In the genomic region with DNA sequence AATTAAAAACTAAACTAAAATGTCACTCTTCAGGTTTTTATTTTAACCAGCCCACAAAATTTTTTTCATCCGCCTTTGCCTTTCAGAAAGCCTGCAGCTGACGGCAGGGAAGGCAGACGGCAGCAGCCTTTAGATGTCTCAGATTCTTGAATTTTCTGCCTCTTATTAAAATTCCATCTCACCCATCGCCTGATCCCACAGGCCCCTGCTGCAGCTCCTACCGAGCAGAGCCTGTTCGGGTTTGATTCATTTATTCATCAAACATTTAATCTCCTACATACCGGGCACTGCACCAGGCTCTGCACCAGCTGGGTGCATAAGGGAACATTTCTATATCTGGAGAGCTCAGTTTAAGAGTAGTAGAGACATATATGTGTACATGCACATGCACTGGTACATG, we compare ENCODE assay signal across 16 mouse cellular contexts.
DNase-seq lines count a peak whose midpoint lies in the region; TF ChIP-seq lines count a peak whose summit lies in the region.
"Had no signal": no experiment of that assay in that cellular context is flagged by ENCODE, and none has a peak within 500 bp of the region (broad histone marks: within the 10 kb centered on the region; RNA-seq: fewer than 3 reads in every experiment).

No protein-coding gene starts in this region.

- H3K4me3 ChIP-seq in layer of hippocampus, adult 2 months, result no peak overlapping the region
- H3K4me3 ChIP-seq in cortical plate, adult 2 months (ENCODE audit: insufficient read depth, low read length), result no peak overlapping the region
- H3K4me3 ChIP-seq: heart, embryonic 13.5 days; midbrain, embryonic 12.5 days had no signal

- peak in 1 of 2 experiments; percentile 36 for DNase-seq in layer of hippocampus, adult 2 months (ENCODE audit: low spot score in 2 of 2)
- no peak for DNase-seq in layer of hippocampus, adult 9-10 months (ENCODE audit: low spot score)
- DNase-seq in brain, adult 2 months (ENCODE audit: low read depth, low spot score), result peak; percentile 70
- peak; percentile 42 for DNase-seq in right cerebral cortex, adult 18-20 months
- DNase-seq in gastrocnemius, postnatal 14 days, result no peak
- no peak for DNase-seq in cerebellum, adult 18-20 months
- DNase-seq: cerebellum, postnatal 14 days; heart, postnatal 4 days; kidney, adult 9 months; kidney, postnatal 36 days; lung, adult 2 months; lung, postnatal 4 days had no signal

- peak overlapping the region; percentile 71 for H3K27ac ChIP-seq in layer of hippocampus, adult 2 months
- 0 out of 2 replicates have a peak overlapping the region, but pooled peaks have one; percentile 66 for H3K27ac ChIP-seq in cortical plate, adult 2 months (ENCODE audit: insufficient read depth, low read length)
- H3K27ac ChIP-seq: heart, embryonic 13.5 days; midbrain, embryonic 12.5 days; stomach, postnatal 0 days had no signal

- intact Hi-C loops in gastrocnemius, postnatal 14 days (cut with DNase I; ENCODE audit: low total_unique reads), result no loop called here

- H3K4me1 ChIP-seq in cortical plate, adult 2 months (ENCODE audit: control insufficient read depth, insufficient read depth, low read length), result no peaks in the 10 kb centered on the region
- H3K4me1 ChIP-seq: heart, embryonic 13.5 days; midbrain, embryonic 12.5 days had no signal

- TF ChIP-seq POLR2A in cortical plate, adult 2 months (IDR thresholded peaks at IDR 0.05; ENCODE audit: extremely low read depth, insufficient read depth, low read length), result no peak

- no peak for TF ChIP-seq CTCF in layer of hippocampus, adult 2 months (conservative IDR thresholded peaks at IDR 0.05)
- no peak for TF ChIP-seq CTCF in cortical plate, adult 2 months (IDR thresholded peaks at IDR 0.05; ENCODE audit: extremely low read depth, insufficient read depth, low read length)

Comparison
In these comparisons a context has a peak if more than half of its experiments do, and no peak if none do; other contexts are left out.
1. DNase-seq: peak in brain, adult 2 months (single experiment) and right cerebral cortex, adult 18-20 months (single experiment); none in layer of hippocampus, adult 9-10 months (single experiment), gastrocnemius, postnatal 14 days (single experiment) and cerebellum, adult 18-20 months (0 of 2).